Mouse (Mus musculus) CD4-positive helper T cell, adult 2 months (primary cell): Measurements from ENCODE around the gene Sez6l.

Experiments
- DNase-seq: peaks from one replicate; pipeline ENCODE4 v3.0.0-alpha.2; 2012; ENCODE audit warnings: low read depth, missing footprints, low spot score

The Sez6l gene

GRCm38 (mm10) chr5:112576993-112577670 is at the start of gene Sez6l:
Gene Sez6l, minus strand, starts transcription at chr5:112577185.
- DNase-seq, result no peak

GRCm38 (mm10) chr5:112625555-112626160 is 48.7 kb upstream of the Sez6l start:
- DNase-seq, result no peak

GRCm38 (mm10) chr5:112622946-112623345 is 46.0 kb upstream of the Sez6l start:
- no peak for DNase-seq

GRCm38 (mm10) chr5:112620256-112620655 is 43.3 kb upstream of the Sez6l start:
- DNase-seq, result no peak

- no peak for DNase-seq
Observed at GRCm38 (mm10) chr5:112619344-112619743, 42.4 kb upstream of the Sez6l start.

- no peak for DNase-seq
Observed at GRCm38 (mm10) chr5:112617602-112618247, 40.7 kb upstream of the Sez6l start.

- no peak for DNase-seq
Observed at GRCm38 (mm10) chr5:112615946-112616617, 39.1 kb upstream of the Sez6l start.

GRCm38 (mm10) chr5:112607867-112608516 is 31.0 kb upstream of the Sez6l start:
- no peak for DNase-seq

- no peak for DNase-seq
Observed at GRCm38 (mm10) chr5:112607119-112607518, 30.1 kb upstream of the Sez6l start.

- DNase-seq, result no peak
Observed at GRCm38 (mm10) chr5:112605371-112605770, 28.4 kb upstream of the Sez6l start.

GRCm38 (mm10) chr5:112604251-112604650 is 27.3 kb upstream of the Sez6l start:
- no peak for DNase-seq

- DNase-seq, result no peak
Observed at GRCm38 (mm10) chr5:112603594-112603993, 26.6 kb upstream of the Sez6l start.

GRCm38 (mm10) chr5:112600309-112600939 is 23.4 kb upstream of the Sez6l start:
- DNase-seq, result no peak

- no peak for DNase-seq
Observed at GRCm38 (mm10) chr5:112599538-112600308, 22.7 kb upstream of the Sez6l start.

GRCm38 (mm10) chr5:112597876-112598275 is 20.9 kb upstream of the Sez6l start:
- no peak for DNase-seq

GRCm38 (mm10) chr5:112597307-112597706 is 20.3 kb upstream of the Sez6l start:
- DNase-seq, result no peak

- no peak for DNase-seq
Observed at GRCm38 (mm10) chr5:112596729-112597128, 19.7 kb upstream of the Sez6l start.

GRCm38 (mm10) chr5:112595701-112596632 is 19.0 kb upstream of the Sez6l start:
- DNase-seq, result no peak

- DNase-seq, result no peak
Observed at GRCm38 (mm10) chr5:112591706-112592105, 14.7 kb upstream of the Sez6l start.
